Mouse (Mus musculus): ENCODE data around the gene Olfr1419.
"Not testable (repeated sequence)": the region's sequence is repeated elsewhere in the genome, so short reads cannot be mapped to it uniquely, and the experiment has no call there.

- not testable (repeated sequence) for TF ChIP-seq CTCF (IDR thresholded peaks at IDR 0.05; ENCODE audit: borderline replicate concordance, control insufficient read depth, extremely low read depth, insufficient read depth, low read length, poor library complexity); POLR2A (IDR thresholded peaks at IDR 0.05; ENCODE audit: control insufficient read depth, extremely low read depth, insufficient read depth, low read length, poor library complexity)
These were observed 3.5 kb upstream of the Olfr1419 start for GRCm38 (mm10) chr19:11878404-11878803.

All from thymus, adult 2 months (tissue).